Mouse (Mus musculus): ENCODE measurements around the gene Rapgef1.
"Not testable (repeated sequence)": the region's sequence is repeated elsewhere in the genome, so short reads cannot be mapped to it uniquely, and the experiment has no call there.

Rapgef1 gene

GRCm38 (mm10) chr2:29747852-29748251 lies 128.3 kb downstream of the Rapgef1 start:
- no peak for DNase-seq

GRCm38 (mm10) chr2:29748499-29748898 lies 129.0 kb downstream of the Rapgef1 start:
- DNase-seq: no peak

- DNase-seq: no peak
These were observed 132.0 kb downstream of the Rapgef1 start, which contains the start of gene Gm13420 for GRCm38 (mm10) chr2:29751497-29751896. Gene Gm13420, minus strand, starts transcription at chr2:29751685.

GRCm38 (mm10) chr2:29752397-29752796 lies 132.9 kb downstream of the Rapgef1 start:
- DNase-seq: no peak

GRCm38 (mm10) chr2:29755693-29756092 lies 136.2 kb downstream of the Rapgef1 start:
- DNase-seq: no peak

GRCm38 (mm10) chr2:29764831-29765230 lies 145.3 kb downstream of the Rapgef1 start:
- DNase-seq: peak; percentile 51

- no peak for DNase-seq
These were observed 148.6 kb downstream of the Rapgef1 start for GRCm38 (mm10) chr2:29767976-29768709.

GRCm38 (mm10) chr2:29768901-29769300 lies 149.4 kb downstream of the Rapgef1 start:
- DNase-seq: no peak

- DNase-seq: no peak
These were observed 150.6 kb downstream of the Rapgef1 start for GRCm38 (mm10) chr2:29770162-29770561.

GRCm38 (mm10) chr2:29771611-29772461 lies 152.3 kb downstream of the Rapgef1 start:
- DNase-seq: no peak

- DNase-seq: no peak
These were observed 153.8 kb downstream of the Rapgef1 start for GRCm38 (mm10) chr2:29773323-29773722.

- not testable (repeated sequence) for DNase-seq
These were observed 161.7 kb downstream of the Rapgef1 start for GRCm38 (mm10) chr2:29781256-29781655.

GRCm38 (mm10) chr2:29784290-29784689 lies 164.8 kb downstream of the Rapgef1 start:
- DNase-seq: no peak

GRCm38 (mm10) chr2:29787104-29787917 lies 167.8 kb downstream of the Rapgef1 start, which contains the start of gene Coq4:
Gene Coq4, plus strand, starts transcription at chr2:29787493.
- DNase-seq: peak; percentile 88

- DNase-seq: peak; percentile 75
These were observed 168.6 kb downstream of the Rapgef1 start, which contains the start of gene Trub2 for GRCm38 (mm10) chr2:29787937-29788681. Gene Trub2, minus strand, starts transcription at chr2:29788502.

All from cerebellum, adult 11 months (tissue).